Mouse (Mus musculus): ENCODE results near the gene Cryzl2. TPM values are rescaled to one million over a fixed set of nuclear protein-coding genes. Genes with fewer than 3 reads are reported as not detected.
A peak's percentile ranks its signal among the peaks of the same experiment; 100 is the strongest.

Gene Cryzl2
- polyA plus RNA-seq, 1 experiment from 2014 or later = 6.6 TPM

- H3K27ac ChIP-seq = no peak overlapping the region
- H3K9ac ChIP-seq = no peak overlapping the region
- no peaks in the 10 kb centered on the region for H3K36me3 ChIP-seq
- H3K9me3 ChIP-seq (replicated peaks) = no peaks in the 10 kb centered on the region
- peaks cover 10% of the 10 kb centered on the region for H3K4me1 ChIP-seq (replicated peaks)
- WGBS (ENCODE audit: insufficient replicate concordance) = 33% methylated on average over 9 of the region's 9 CpGs
- H3K27me3 ChIP-seq = no peaks in the 10 kb centered on the region
- H3K4me3 ChIP-seq (replicated peaks) = no peak overlapping the region
- DNase-seq = no peak
- H3K4me2 ChIP-seq = no peak overlapping the region
- ATAC-seq (ENCODE audit: low read depth) = no peak
Observed at GRCm38 (mm10) chr1:157480090-157480489, 21.7 kb downstream of the Cryzl2 start.

- Histone ChIP-seq H3K27me3 (no peaks in the 10 kb centered on the region), H3K36me3 (no peaks in the 10 kb centered on the region), H3K9me3 (replicated peaks) (no peaks in the 10 kb centered on the region), H3K4me1 (replicated peaks) (peaks cover 10% of the 10 kb centered on the region), H3K9ac (no peak overlapping the region), H3K4me2 (no peak overlapping the region), H3K27ac (no peak overlapping the region), H3K4me3 (replicated peaks) (no peak overlapping the region)
- no peak for DNase-seq
- ATAC-seq (ENCODE audit: low read depth) = no peak
- WGBS (ENCODE audit: insufficient replicate concordance) = 48% methylated on average over 3 of the region's 3 CpGs
Observed at GRCm38 (mm10) chr1:157480901-157481300, 22.5 kb downstream of the Cryzl2 start.

GRCm38 (mm10) chr1:157481666-157482065 lies 23.3 kb downstream of the Cryzl2 start:
- Histone ChIP-seq H3K4me1 (replicated peaks) (peaks cover 10% of the 10 kb centered on the region), H3K27ac (no peak overlapping the region), H3K9me3 (replicated peaks) (no peaks in the 10 kb centered on the region), H3K9ac (no peak overlapping the region), H3K4me3 (replicated peaks) (no peak overlapping the region), H3K27me3 (no peaks in the 10 kb centered on the region), H3K4me2 (no peak overlapping the region), H3K36me3 (no peaks in the 10 kb centered on the region)
- peak; percentile 45; the same call in 1 of the 2 replicates for ATAC-seq (ENCODE audit: low read depth)
- DNase-seq = no peak
- 53% methylated on average over 6 of the region's 6 CpGs for WGBS (ENCODE audit: insufficient replicate concordance)

- H3K4me1 ChIP-seq (replicated peaks) = peaks cover 10% of the 10 kb centered on the region
- H3K9ac ChIP-seq = no peak overlapping the region
- H3K9me3 ChIP-seq (replicated peaks) = no peaks in the 10 kb centered on the region
- no peaks in the 10 kb centered on the region for H3K36me3 ChIP-seq
- ATAC-seq (ENCODE audit: low read depth) (no peak), DNase-seq (no peak)
- WGBS (ENCODE audit: insufficient replicate concordance) = 81% methylated on average over 4 of the region's 4 CpGs
- H3K27ac ChIP-seq = no peak overlapping the region
- H3K27me3 ChIP-seq = no peaks in the 10 kb centered on the region
- no peak overlapping the region for H3K4me3 ChIP-seq (replicated peaks)
- H3K4me2 ChIP-seq = no peak overlapping the region
Observed at GRCm38 (mm10) chr1:157484161-157484560, 25.8 kb downstream of the Cryzl2 start.

- H3K4me1 ChIP-seq (replicated peaks) = no peaks in the 10 kb centered on the region
- ATAC-seq (ENCODE audit: low read depth) (no peak), DNase-seq (no peak)
- H3K27ac ChIP-seq = no peak overlapping the region
- 47% methylated on average over 1 of the region's 1 CpGs for WGBS (ENCODE audit: insufficient replicate concordance)
- H3K9me3 ChIP-seq (replicated peaks) = no peaks in the 10 kb centered on the region
- no peak overlapping the region for H3K4me3 ChIP-seq (replicated peaks)
- H3K9ac ChIP-seq = no peak overlapping the region
- no peaks in the 10 kb centered on the region for H3K27me3 ChIP-seq
- no peaks in the 10 kb centered on the region for H3K36me3 ChIP-seq
- no peak overlapping the region for H3K4me2 ChIP-seq
Observed at GRCm38 (mm10) chr1:157500657-157501056, 42.3 kb downstream of the Cryzl2 start.

GRCm38 (mm10) chr1:157501352-157501945 lies 43.1 kb downstream of the Cryzl2 start:
- 80% methylated on average over 6 of the region's 6 CpGs for WGBS (ENCODE audit: insufficient replicate concordance)
- no peak for ATAC-seq (ENCODE audit: low read depth)
- no peaks in the 10 kb centered on the region for H3K27me3 ChIP-seq

GRCm38 (mm10) chr1:157503071-157503470 lies 44.7 kb downstream of the Cryzl2 start:
- Histone ChIP-seq H3K4me3 (replicated peaks) (no peak overlapping the region), H3K4me1 (replicated peaks) (no peaks in the 10 kb centered on the region), H3K9me3 (replicated peaks) (no peaks in the 10 kb centered on the region), H3K27ac (no peak overlapping the region), H3K27me3 (no peaks in the 10 kb centered on the region), H3K9ac (no peak overlapping the region), H3K36me3 (no peaks in the 10 kb centered on the region), H3K4me2 (no peak overlapping the region)
- WGBS (ENCODE audit: insufficient replicate concordance) = 58% methylated on average over 6 of the region's 6 CpGs
- ATAC-seq (ENCODE audit: low read depth) = no peak
- DNase-seq = no peak

More at GRCm38 (mm10) chr1:157501352-157501945, 43.1 kb downstream of the Cryzl2 start:
- no peaks in the 10 kb centered on the region for H3K36me3 ChIP-seq
- DNase-seq = no peak
- H3K4me3 ChIP-seq (replicated peaks) = no peak overlapping the region
- no peaks in the 10 kb centered on the region for H3K9me3 ChIP-seq (replicated peaks)
- H3K4me2 ChIP-seq = no peak overlapping the region
- no peak overlapping the region for H3K9ac ChIP-seq
- H3K27ac ChIP-seq = no peak overlapping the region
- no peaks in the 10 kb centered on the region for H3K4me1 ChIP-seq (replicated peaks)

GRCm38 (mm10) chr1:157506522-157506921 lies 48.1 kb downstream of the Cryzl2 start, which contains the start of gene Sec16b:
Gene Sec16b, plus strand, starts transcription at chr1:157506728.
- Histone ChIP-seq H3K9ac (no peak within 1 kb of the TSS), H3K9me3 (replicated peaks) (no peaks in the 10 kb centered on the region), H3K4me2 (no peak within 1 kb of the TSS), H3K4me3 (replicated peaks) (no peak within 1 kb of the TSS), H3K4me1 (replicated peaks) (0 out of 2 replicates have a peak, but pooled peaks cover 3% of the 10 kb centered on the region), H3K36me3 (no peaks in the 10 kb centered on the region), H3K27ac (no peak within 1 kb of the TSS), H3K27me3 (no peaks in the 10 kb centered on the region)
- 62% methylated on average over 5 of the region's 5 CpGs for WGBS (ENCODE audit: insufficient replicate concordance)
- ATAC-seq (ENCODE audit: low read depth) (no peak), DNase-seq (no peak)

GRCm38 (mm10) chr1:157506995-157507595 lies 48.7 kb downstream of the Cryzl2 start:
- ATAC-seq (ENCODE audit: low read depth) (no peak), DNase-seq (no peak)
- H3K9me3 ChIP-seq (replicated peaks) = no peaks in the 10 kb centered on the region
- no peak overlapping the region for H3K4me2 ChIP-seq
- 47% methylated on average over 4 of the region's 4 CpGs for WGBS (ENCODE audit: insufficient replicate concordance)
- no peak overlapping the region for H3K4me3 ChIP-seq (replicated peaks)
- no peak overlapping the region for H3K9ac ChIP-seq
- 0 out of 2 replicates have a peak, but pooled peaks cover 3% of the 10 kb centered on the region for H3K4me1 ChIP-seq (replicated peaks)
- H3K36me3 ChIP-seq = no peaks in the 10 kb centered on the region
- H3K27ac ChIP-seq = no peak overlapping the region
- no peaks in the 10 kb centered on the region for H3K27me3 ChIP-seq

GRCm38 (mm10) chr1:157507814-157508213 lies 49.4 kb downstream of the Cryzl2 start:
- Histone ChIP-seq H3K27ac (no peak overlapping the region), H3K4me3 (replicated peaks) (no peak overlapping the region), H3K4me2 (no peak overlapping the region), H3K9me3 (replicated peaks) (no peaks in the 10 kb centered on the region), H3K36me3 (no peaks in the 10 kb centered on the region), H3K4me1 (replicated peaks) (peaks cover 3% of the 10 kb centered on the region), H3K9ac (no peak overlapping the region), H3K27me3 (no peaks in the 10 kb centered on the region)
- ATAC-seq (ENCODE audit: low read depth) (no peak), DNase-seq (no peak)
- 66% methylated on average over 5 of the region's 5 CpGs for WGBS (ENCODE audit: insufficient replicate concordance)

GRCm38 (mm10) chr1:157512690-157513448 lies 54.5 kb downstream of the Cryzl2 start:
- WGBS (ENCODE audit: insufficient replicate concordance) = 75% methylated on average over 11 of the region's 11 CpGs
- Histone ChIP-seq H3K4me1 (replicated peaks) (peaks cover 20% of the 10 kb centered on the region), H3K9me3 (replicated peaks) (no peaks in the 10 kb centered on the region), H3K36me3 (no peaks in the 10 kb centered on the region), H3K27ac (no peak overlapping the region), H3K4me3 (replicated peaks) (no peak overlapping the region), H3K4me2 (no peak overlapping the region), H3K27me3 (no peaks in the 10 kb centered on the region), H3K9ac (no peak overlapping the region)
- ATAC-seq (ENCODE audit: low read depth) (no peak), DNase-seq (no peak)

Data from liver, embryonic 13.5 days (tissue).